Mouse (Mus musculus) midbrain, embryonic 13.5 days (tissue): Measurements from ENCODE around the gene Sco2. TPM values are rescaled to one million over a fixed set of nuclear protein-coding genes. Genes with fewer than 3 reads are reported as not detected.

Source experiments
- polyA plus RNA-seq: library from polyadenylated mRNA; unstranded; fragments of >200 nt; fragmentation: Nextera tagmentation; extraction: Ambion mirVana; gene quantifications from 2 replicates; pipeline ENCODE4 v1.2.1, GENCODE M21; 2015

Sco2 gene
- polyA plus RNA-seq, 1 experiment from 2014 or later, result 7.3 TPM

Other genes starting within 250 kb of the Sco2 start
- 25.0 and 26.0 TPM in 2 replicates for gene Hdac10, start 245.1 kb downstream of the Sco2 start, polyA plus RNA-seq
- gene Mapk12, start 233.1 kb downstream of the Sco2 start, polyA plus RNA-seq, result 8.2 TPM in 2 replicates
- 39.8 and 44.2 TPM in 2 replicates for gene Mapk11, start 224.2 kb downstream of the Sco2 start, polyA plus RNA-seq
- 102 and 115 TPM in 2 replicates for gene Plxnb2, start 193.1 kb downstream of the Sco2 start, polyA plus RNA-seq
- 84.0 and 85.3 TPM in 2 replicates for gene Dennd6b, start 177.3 kb downstream of the Sco2 start, polyA plus RNA-seq
- gene Ppp6r2, start 162.3 kb downstream of the Sco2 start, polyA plus RNA-seq, result 75.7 and 86.6 TPM in 2 replicates
- 80.6 and 88.7 TPM in 2 replicates for gene Sbf1, start 58.5 kb downstream of the Sco2 start, polyA plus RNA-seq
- gene Adm2, start 51.1 kb downstream of the Sco2 start, polyA plus RNA-seq, result not detected in 2 replicates
- gene Miox, start 39.4 kb downstream of the Sco2 start, polyA plus RNA-seq, result not detected in 2 replicates
- gene Lmf2, start 18.2 kb downstream of the Sco2 start, polyA plus RNA-seq, result 32.1 and 36.4 TPM in 2 replicates
- 121 and 130 TPM in 2 replicates for gene Ncaph2, start 18.1 kb downstream of the Sco2 start, polyA plus RNA-seq
- gene Tymp, start 3.2 kb upstream of the Sco2 start, polyA plus RNA-seq, result 2.3 and 2.4 TPM in 2 replicates
- gene Odf3b, start 5.4 kb upstream of the Sco2 start, polyA plus RNA-seq, result 1.3 TPM in 2 replicates
- gene Klhdc7b, start 11.1 kb upstream of the Sco2 start, polyA plus RNA-seq, result not detected in 2 replicates
- not detected in 2 replicates for gene Syce3, start 36.7 kb upstream of the Sco2 start, polyA plus RNA-seq
- 0.94 and 1.3 TPM in 2 replicates for gene Cpt1b, start 52.0 kb upstream of the Sco2 start, polyA plus RNA-seq
- 6.6 and 6.9 TPM in 2 replicates for gene C730034F03Rik, start 55.7 kb upstream of the Sco2 start, polyA plus RNA-seq
- not detected in 2 replicates for gene Gm44502, start 55.9 kb upstream of the Sco2 start, polyA plus RNA-seq
- gene Chkb, start 56.1 kb upstream of the Sco2 start, polyA plus RNA-seq, result 79.7 and 81.4 TPM in 2 replicates
- 72.9 and 75.9 TPM in 2 replicates for gene Mapk8ip2, start 80.1 kb upstream of the Sco2 start, polyA plus RNA-seq
- 16.7 and 17.6 TPM in 2 replicates for gene Arsa, start 103.6 kb upstream of the Sco2 start, polyA plus RNA-seq
- gene Shank3, start 125.8 kb upstream of the Sco2 start, polyA plus RNA-seq, result 13.3 and 14.8 TPM in 2 replicates
- 2.5 and 2.6 TPM in 2 replicates for gene Acr, start 194.5 kb upstream of the Sco2 start, polyA plus RNA-seq
- 70.8 and 80.3 TPM in 2 replicates for gene Rabl2, start 218.1 kb upstream of the Sco2 start, polyA plus RNA-seq